Mouse (Mus musculus) spleen, adult 2 months (tissue): ENCODE data around the gene Rpia. TPM values are rescaled to one million over a fixed set of nuclear protein-coding genes. Genes with fewer than 3 reads are reported as not detected.

ENCODE experiments used
- DNase-seq, 2 experiments: peaks; one replicate each; pipeline versions ENCODE4 v3.0.0 to v3.0.0-alpha.2; 2012 to 2021; ENCODE audit warnings: low spot score in 2 of 2, low read depth in 1 of 2
- H3K27ac ChIP-seq: fragments of 200-500 bp; 2 replicates; pipeline ENCODE4 v1.5.1; 2012; ENCODE audit warnings: low read length, inconsistent platforms; ENCODE audit not compliant: insufficient read depth
- H3K27me3 ChIP-seq: fragments of 200-500 bp; 2 replicates; pipeline ENCODE4 v1.6.1; 2012; ENCODE audit warnings: mild to moderate bottlenecking, moderate library complexity, low read length, inconsistent platforms; ENCODE audit not compliant: control insufficient read depth, insufficient read depth
- H3K36me3 ChIP-seq: fragments of 200-500 bp; 2 replicates; pipeline ENCODE4 v1.6.1; 2012; ENCODE audit warnings: mild to moderate bottlenecking, low read length, inconsistent platforms; ENCODE audit not compliant: control insufficient read depth, insufficient read depth
- H3K4me1 ChIP-seq: fragments of 200-500 bp; 2 replicates; pipeline ENCODE4 v1.6.1; 2011; ENCODE audit warnings: inconsistent platforms; ENCODE audit not compliant: control insufficient read depth, insufficient read depth, insufficient read length
- H3K4me3 ChIP-seq: fragments of 200-500 bp; 2 replicates; pipeline ENCODE4 v1.5.1; 2011; ENCODE audit warnings: mild to moderate bottlenecking, inconsistent platforms; ENCODE audit not compliant: insufficient read depth, insufficient read length; ENCODE audit errors: extremely low read depth
- CTCF ChIP-seq: fragments of 200-500 bp; IDR thresholded peaks from 2 replicates; pipeline ENCODE4 v1.5.1; 2011; ENCODE audit warnings: mild to moderate bottlenecking, inconsistent platforms; ENCODE audit not compliant: insufficient read depth, insufficient read length, insufficient replicate concordance; ENCODE audit errors: extremely low read depth
- POLR2A ChIP-seq: fragments of 200-500 bp; IDR thresholded peaks from 2 replicates; pipeline ENCODE4 v1.6.1; 2011; ENCODE audit warnings: low read depth, low read length, inconsistent platforms
- WGBS: fragments of 180-500 bp; shearing (Covaris S2); methylation state at CpG from one replicate; pipeline ENCODE4 v1.1.7; 2018; 5-methylcytosine and 5-hydroxymethylcytosine counted together
- polyA plus RNA-seq: library from polyadenylated mRNA; depleted of rRNA; stranded (reverse); fragments of >200 nt; gene quantifications from 2 replicates; pipeline ENCODE4 v1.2.3, GENCODE M21; 2012; rRNA removed

Rpia gene
- 12.7 and 15.1 TPM in 2 replicates for polyA plus RNA-seq

GRCm38 (mm10) chr6:70791824-70792535 is at the start of gene Rpia:
Gene Rpia, minus strand, starts transcription at chr6:70792232.
- peak within 1 kb of the TSS; percentile 70 for H3K27ac ChIP-seq
- H3K27me3 ChIP-seq: no peaks in the 10 kb centered on the region
- peak; percentile 92 to 98 for DNase-seq
- TF ChIP-seq POLR2A (peak; percentile 48; the same call in 1 of the 2 replicates), CTCF (peak; percentile 39; the same call in 1 of the 2 replicates)
- H3K36me3 ChIP-seq: no peaks in the 10 kb centered on the region
- peak within 1 kb of the TSS; percentile 93 for H3K4me3 ChIP-seq
- no peaks in the 10 kb centered on the region; the same call in none of the 2 replicates for H3K4me1 ChIP-seq
- WGBS: under 1% methylated on average over 50 of the region's 62 CpGs

GRCm38 (mm10) chr6:70840281-70840680 is 48.2 kb upstream of the Rpia start:
- Histone ChIP-seq H3K36me3 (no peaks in the 10 kb centered on the region), H3K4me3 (no peak overlapping the region), H3K4me1 (0 out of 2 replicates have a peak, but pooled peaks cover 2% of the 10 kb centered on the region), H3K27me3 (no peaks in the 10 kb centered on the region), H3K27ac (no peak overlapping the region)
- TF ChIP-seq POLR2A: no peak
- TF ChIP-seq CTCF: no peak
- 70% methylated on average over 5 of the region's 5 CpGs for WGBS
- DNase-seq: no peak

GRCm38 (mm10) chr6:70838532-70838931 is 46.5 kb upstream of the Rpia start:
- H3K4me3 ChIP-seq: no peak overlapping the region
- WGBS: 66% methylated on average over 3 of the region's 3 CpGs
- H3K36me3 ChIP-seq: no peaks in the 10 kb centered on the region
- TF ChIP-seq CTCF (no peak), POLR2A (no peak)
- no peak for DNase-seq
- no peak overlapping the region for H3K27ac ChIP-seq
- H3K27me3 ChIP-seq: no peaks in the 10 kb centered on the region
- 0 out of 2 replicates have a peak, but pooled peaks cover 2% of the 10 kb centered on the region for H3K4me1 ChIP-seq

GRCm38 (mm10) chr6:70837297-70837696 is 45.3 kb upstream of the Rpia start:
- 51% methylated on average over 2 of the region's 2 CpGs for WGBS
- Histone ChIP-seq H3K27me3 (no peaks in the 10 kb centered on the region), H3K36me3 (no peaks in the 10 kb centered on the region), H3K4me3 (no peak overlapping the region), H3K27ac (no peak overlapping the region), H3K4me1 (no peaks in the 10 kb centered on the region)
- TF ChIP-seq POLR2A (no peak), CTCF (no peak)
- no peak for DNase-seq

- 43% methylated on average over 10 of the region's 10 CpGs for WGBS
- Histone ChIP-seq H3K36me3 (no peaks in the 10 kb centered on the region), H3K27me3 (no peaks in the 10 kb centered on the region), H3K27ac (no peak overlapping the region), H3K4me3 (no peak overlapping the region), H3K4me1 (peaks cover 10% of the 10 kb centered on the region; the same call in 1 of the 2 replicates)
- DNase-seq: no peak
- TF ChIP-seq CTCF (no peak), POLR2A (no peak)
These were observed 39.3 kb upstream of the Rpia start for GRCm38 (mm10) chr6:70831179-70831839.

GRCm38 (mm10) chr6:70830552-70830951 is 38.5 kb upstream of the Rpia start:
- Histone ChIP-seq H3K27me3 (no peaks in the 10 kb centered on the region), H3K4me3 (no peak overlapping the region), H3K36me3 (no peaks in the 10 kb centered on the region), H3K27ac (no peak overlapping the region), H3K4me1 (peaks cover 10% of the 10 kb centered on the region; the same call in 1 of the 2 replicates)
- TF ChIP-seq POLR2A (no peak), CTCF (no peak)
- no peak for DNase-seq
- WGBS: 45% methylated on average over 3 of the region's 3 CpGs

GRCm38 (mm10) chr6:70829451-70829850 is 37.4 kb upstream of the Rpia start:
- no peak for TF ChIP-seq POLR2A
- TF ChIP-seq CTCF: no peak
- no peaks in the 10 kb centered on the region for H3K36me3 ChIP-seq
- DNase-seq: no peak
- WGBS: 80% methylated on average over 2 of the region's 2 CpGs
- H3K27ac ChIP-seq: no peak overlapping the region
- H3K4me3 ChIP-seq: no peak overlapping the region
- H3K27me3 ChIP-seq: no peaks in the 10 kb centered on the region
- peaks cover 10% of the 10 kb centered on the region; the same call in 1 of the 2 replicates for H3K4me1 ChIP-seq
